Mouse (Mus musculus): ENCODE measurements around the gene Irak4.

Gene Irak4

DNA sequence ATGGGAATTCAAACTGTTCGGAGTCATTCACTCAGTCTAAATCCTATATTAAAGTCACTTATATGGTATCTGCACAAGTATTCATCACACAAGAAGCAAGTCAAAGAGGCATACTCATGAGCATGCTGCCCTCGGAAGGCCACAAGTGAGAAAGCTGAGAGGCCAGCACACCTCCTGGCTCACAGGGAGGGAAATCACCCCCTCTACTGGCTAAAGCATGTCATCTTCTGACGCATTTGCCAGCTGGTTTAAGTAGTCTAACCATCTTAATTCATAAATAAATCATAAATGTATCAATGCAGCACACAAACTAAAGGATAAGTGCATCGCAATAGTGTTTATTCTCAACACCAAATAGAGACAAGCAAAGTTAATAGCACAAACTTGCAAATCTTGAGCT is 41.3 kb downstream of the Irak4 start:
- no peak for TF ChIP-seq GATA4 (IDR thresholded peaks at IDR 0.05; ENCODE audit: insufficient replicate concordance, low read length)

DNA sequence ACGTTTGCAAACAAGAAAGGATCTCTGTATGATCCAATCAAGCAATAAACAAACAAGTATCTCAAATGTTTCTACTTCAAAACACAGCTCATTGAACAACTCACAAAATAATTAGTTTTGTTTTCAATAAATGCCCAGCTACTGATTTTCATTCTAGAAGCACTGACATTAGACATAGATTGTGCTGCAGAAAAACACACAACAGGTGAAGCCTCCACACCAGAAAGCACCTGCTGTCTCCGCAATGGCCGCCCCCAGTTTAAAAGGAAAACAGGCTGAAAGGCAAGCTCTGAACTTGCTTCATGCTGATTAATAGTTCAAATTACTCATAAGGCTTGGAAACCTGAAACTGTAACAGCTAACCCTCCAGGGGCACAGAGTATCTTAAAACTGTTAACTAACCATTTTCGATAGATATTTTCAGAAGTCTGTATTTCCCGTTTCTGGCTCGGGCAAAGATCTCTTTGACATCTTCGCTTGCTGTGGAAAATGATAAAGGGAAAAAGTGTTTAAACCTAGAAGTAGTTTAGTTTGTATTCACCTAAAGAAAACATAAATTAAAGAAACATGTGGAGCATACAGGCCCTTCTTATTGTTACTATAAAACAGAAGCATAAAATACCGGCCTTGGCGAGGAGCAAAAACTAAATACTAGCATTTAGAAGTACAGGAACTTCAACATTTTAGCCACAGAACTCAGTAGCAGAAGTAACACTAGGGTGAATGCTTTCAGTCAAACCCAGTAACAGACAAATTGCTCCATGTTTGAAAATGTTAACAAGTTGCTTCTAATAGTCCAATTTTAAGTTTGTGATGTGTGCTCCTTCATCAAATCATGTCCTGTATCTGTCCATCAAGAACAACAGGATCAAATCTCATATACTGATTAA is 44.6 kb downstream of the Irak4 start:
- no peak for TF ChIP-seq GATA4 (IDR thresholded peaks at IDR 0.05; ENCODE audit: insufficient replicate concordance, low read length)

DNA sequence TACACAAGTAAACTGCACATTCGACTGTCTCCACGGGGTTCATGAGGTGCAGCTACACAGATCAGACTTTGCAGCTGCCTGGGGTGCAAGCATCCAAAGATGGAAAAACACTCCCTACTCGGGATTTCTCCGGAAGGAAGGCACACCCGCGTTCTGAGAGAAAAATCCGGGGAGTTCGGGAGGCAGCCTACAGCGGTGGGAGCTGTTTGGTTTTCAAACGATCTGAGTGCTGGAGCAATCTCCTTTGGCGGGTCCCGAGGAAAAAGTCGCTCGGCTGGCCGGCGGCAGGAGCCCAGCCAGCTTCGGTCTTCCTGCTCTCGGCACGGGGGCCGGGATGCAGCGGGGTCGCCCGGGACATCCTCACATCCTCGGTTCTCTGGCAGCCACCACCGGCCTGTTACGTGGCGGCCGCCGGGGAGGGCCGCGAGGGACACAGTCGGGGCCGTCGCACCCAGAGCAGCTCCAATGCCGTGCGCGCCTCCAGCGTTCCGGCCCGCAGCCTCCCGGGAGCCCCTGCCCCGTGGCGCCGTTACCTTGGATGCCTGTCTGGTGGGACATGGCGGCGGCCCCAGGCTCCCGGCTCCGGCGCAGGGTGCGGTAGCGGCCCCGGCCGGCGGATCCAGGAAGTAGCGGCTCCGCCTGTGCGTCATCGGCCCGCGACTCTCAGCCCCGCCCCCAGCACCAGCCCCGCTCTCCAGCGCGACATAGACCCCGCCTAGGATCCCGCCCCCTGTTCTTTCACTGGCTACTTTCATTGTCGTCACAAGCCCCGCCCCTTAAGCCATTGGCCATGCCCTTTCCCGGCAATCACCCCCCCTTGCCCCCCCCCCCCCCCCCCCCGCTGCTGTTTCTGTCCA is 46.0 kb downstream of the Irak4 start, which contains the start of gene Twf1:
Gene Twf1 (minus strand): TSS at position 671 of the 857 bp plus-strand sequence.
- TF ChIP-seq GATA4 (IDR thresholded peaks at IDR 0.05; ENCODE audit: insufficient replicate concordance, low read length) = no peak; the same call in 1 of the 2 replicates

DNA sequence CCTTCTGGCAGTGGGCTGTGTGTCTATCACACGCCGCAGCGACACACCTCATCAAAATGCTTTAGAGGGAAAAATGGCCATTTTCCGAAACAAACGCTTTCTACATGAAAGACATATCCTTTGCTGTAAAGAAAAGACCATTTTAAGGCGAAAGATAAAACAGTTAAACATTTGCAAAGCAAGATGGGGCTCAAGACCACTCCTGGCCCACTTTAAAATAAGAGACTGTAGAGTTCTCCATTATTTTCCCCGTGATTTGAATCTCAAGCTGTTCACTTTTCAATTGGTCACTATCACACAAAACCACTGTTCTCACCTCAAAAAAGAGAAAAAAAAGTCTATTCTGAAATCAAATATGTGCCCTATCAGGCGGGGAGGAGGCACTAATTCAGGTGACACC is 46.6 kb downstream of the Irak4 start:
- no peak for TF ChIP-seq GATA4 (IDR thresholded peaks at IDR 0.05; ENCODE audit: insufficient replicate concordance, low read length)

DNA sequence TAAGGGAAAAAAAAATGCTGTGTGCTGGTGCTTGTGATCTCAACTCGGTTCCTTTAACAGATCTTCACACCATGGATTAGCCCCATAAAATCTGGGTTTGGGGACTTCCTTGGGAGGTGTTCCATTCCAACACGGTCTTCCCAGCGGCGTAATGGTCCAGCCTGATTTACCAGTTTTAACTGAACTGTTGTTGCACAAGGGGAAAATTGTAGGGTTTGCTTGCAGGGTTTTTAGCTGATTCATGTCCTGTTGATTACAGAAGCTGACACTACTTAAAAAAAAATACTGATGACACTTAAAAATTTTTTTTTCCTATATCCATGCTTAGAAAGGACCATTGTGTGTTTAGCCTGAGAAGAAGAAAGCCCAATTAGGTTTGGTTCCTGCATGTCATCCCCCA is 47.9 kb downstream of the Irak4 start:
- TF ChIP-seq GATA4 (IDR thresholded peaks at IDR 0.05; ENCODE audit: insufficient replicate concordance, low read length) = no peak

DNA sequence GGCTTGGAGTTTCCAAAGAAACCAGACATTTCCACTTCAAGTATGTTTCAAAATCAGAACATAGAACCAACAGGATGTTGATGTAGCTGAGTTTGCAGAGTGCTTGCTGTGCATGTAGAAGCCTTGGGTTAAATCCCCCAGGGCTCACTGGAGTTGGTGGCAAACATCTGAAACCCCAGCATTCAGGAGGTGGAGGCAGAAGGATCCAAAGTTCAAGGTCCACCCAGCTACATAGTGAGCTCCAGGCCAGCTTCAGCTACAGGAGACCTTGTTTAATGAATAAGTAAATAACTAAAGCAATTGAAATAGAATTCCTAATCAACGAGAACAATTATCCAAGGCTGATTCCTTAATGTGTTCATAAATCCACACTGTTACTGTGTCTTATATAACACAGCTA is 50.1 kb downstream of the Irak4 start:
- no peak for TF ChIP-seq GATA4 (IDR thresholded peaks at IDR 0.05; ENCODE audit: insufficient replicate concordance, low read length)

DNA sequence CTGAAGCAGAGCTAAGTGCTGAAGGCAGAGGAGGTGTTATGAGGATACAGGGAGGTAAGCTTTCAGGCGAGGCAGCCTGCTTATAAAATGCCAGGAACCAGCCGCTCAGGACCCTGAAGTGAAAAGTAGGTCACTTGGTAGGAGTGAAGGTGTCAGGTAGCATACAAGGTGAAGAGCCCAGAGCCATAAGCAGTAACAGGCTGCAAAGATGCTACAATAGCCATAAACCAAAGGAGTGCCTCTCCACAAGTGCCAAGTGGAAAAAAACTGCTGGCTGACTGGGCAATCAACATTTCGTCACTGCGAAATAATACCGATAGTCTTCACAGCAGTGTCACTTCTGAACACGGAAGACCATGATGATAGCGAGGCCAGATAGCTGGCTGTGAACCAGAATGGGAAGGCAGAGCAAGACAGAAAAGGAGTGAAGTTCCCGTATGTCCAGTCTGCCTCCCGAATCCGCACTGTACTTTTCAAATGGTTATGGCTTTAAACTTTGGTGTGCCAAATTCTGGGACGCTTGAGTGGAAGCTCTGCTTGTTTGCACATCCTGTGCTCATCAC is 56.8 kb downstream of the Irak4 start:
- TF ChIP-seq GATA4 (IDR thresholded peaks at IDR 0.05; ENCODE audit: insufficient replicate concordance, low read length) = no peak

DNA sequence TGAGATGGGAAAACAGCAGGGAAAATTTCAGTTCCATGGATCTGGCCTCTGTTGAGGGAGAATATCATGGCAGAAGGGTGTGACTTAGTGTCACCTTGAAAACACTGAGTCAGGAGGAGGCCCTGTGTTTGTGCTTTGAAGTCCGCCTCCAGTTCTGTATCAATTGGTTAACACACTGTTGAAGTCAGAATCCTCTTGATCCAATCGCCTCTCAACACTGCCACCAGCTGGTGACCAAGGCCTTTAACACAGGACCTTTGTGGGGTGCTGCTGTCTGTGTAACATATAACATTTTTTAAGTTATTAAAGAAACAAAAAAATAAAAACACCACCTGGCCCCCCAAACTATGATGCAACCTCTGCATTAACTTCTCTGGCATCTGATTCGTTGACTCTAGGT is 57.9 kb downstream of the Irak4 start:
- no peak for TF ChIP-seq GATA4 (IDR thresholded peaks at IDR 0.05; ENCODE audit: insufficient replicate concordance, low read length)

DNA sequence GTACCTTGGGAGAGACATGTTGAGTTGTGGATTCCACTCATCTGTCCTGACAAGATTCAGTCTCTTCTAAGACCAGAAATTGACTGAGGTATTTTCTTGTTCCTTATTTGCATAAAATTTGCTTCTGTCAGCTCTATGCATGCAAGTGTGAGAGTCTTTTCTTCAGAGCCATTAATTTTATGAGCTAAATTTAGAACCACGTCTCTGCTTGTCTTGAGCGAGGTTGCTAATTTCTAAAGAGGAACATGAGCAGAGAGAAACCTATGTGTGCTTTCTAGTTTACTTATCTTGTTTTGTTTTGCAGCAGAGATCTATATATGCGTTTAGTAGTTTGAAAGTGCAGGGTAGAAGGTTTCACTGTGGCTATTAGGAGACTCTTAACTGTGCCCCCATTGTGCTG is 59.0 kb downstream of the Irak4 start:
- TF ChIP-seq GATA4 (IDR thresholded peaks at IDR 0.05; ENCODE audit: insufficient replicate concordance, low read length) = no peak

DNA sequence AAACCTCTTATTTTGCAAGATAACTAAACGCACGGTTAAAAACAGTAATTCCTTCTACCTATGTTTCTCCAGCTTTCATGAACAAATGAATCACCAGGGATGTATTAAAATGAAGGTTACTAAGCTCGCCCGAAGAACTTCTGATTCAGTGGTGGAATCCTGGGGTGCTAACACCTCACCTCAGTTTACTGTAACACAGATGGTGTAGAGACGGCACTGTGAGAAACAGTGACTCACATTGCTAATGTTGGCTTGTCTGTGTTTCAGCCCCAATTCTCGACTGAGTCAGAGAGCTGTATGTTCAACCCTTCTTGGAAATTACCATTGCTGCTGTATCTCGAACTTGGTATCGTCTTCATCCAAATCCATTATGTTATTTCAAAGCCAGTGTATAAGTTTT is 64.3 kb downstream of the Irak4 start:
- TF ChIP-seq GATA4 (IDR thresholded peaks at IDR 0.05; ENCODE audit: insufficient replicate concordance, low read length) = no peak

DNA sequence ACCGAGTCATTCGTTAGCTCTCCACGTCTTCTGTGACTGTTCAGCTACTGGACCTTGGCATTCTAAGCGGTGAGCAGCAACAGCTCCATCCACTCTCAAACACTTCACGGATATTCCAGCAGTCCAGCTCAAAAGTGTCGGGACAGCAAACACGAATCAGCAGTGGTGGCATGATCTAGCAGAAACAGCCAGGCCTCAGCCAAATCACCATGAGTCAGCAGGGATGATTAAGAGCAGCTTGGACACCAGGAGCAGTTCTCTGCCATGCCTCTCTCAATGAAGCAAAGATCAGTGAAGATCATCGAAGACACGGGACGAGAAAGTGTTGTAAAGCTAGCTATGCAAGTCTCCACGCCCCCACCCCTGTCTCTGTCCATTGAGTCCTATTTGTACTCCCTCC is 72.6 kb downstream of the Irak4 start:
- no peak for TF ChIP-seq GATA4 (IDR thresholded peaks at IDR 0.05; ENCODE audit: insufficient replicate concordance, low read length)

DNA sequence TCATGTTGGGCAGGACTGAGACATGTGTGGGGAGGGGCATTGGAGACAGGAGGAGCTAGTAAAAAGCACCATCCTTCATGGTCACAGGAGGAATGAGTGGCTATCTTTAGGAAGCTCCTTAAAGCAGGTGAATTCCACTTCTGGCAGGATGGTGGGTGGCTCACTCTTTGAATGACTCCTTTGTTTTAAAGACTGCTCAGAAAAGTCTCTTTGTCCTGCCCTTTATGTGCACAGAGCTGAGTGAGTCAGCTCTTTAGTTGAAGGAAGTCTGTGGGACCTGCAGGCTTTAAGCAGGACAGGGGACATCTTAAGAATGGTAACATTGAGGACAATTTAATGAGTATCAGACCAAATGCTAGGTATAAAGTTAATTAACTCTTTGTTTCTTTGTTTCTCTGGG is 77.5 kb downstream of the Irak4 start:
- no peak for TF ChIP-seq GATA4 (IDR thresholded peaks at IDR 0.05; ENCODE audit: insufficient replicate concordance, low read length)

DNA sequence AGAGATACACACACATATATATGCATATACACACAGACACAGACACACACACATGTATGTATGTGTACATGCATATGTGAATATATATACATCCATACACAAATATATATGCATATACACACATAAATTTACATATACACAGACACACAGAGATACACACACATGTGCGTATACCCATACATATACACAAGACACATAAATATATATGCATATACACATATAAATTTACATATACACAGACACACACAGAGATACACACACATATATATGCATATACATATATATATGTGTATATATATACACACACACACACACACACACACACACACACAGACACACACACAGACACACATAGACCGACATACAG is 85.0 kb downstream of the Irak4 start:
- no peak for TF ChIP-seq GATA4 (IDR thresholded peaks at IDR 0.05; ENCODE audit: insufficient replicate concordance, low read length)

DNA sequence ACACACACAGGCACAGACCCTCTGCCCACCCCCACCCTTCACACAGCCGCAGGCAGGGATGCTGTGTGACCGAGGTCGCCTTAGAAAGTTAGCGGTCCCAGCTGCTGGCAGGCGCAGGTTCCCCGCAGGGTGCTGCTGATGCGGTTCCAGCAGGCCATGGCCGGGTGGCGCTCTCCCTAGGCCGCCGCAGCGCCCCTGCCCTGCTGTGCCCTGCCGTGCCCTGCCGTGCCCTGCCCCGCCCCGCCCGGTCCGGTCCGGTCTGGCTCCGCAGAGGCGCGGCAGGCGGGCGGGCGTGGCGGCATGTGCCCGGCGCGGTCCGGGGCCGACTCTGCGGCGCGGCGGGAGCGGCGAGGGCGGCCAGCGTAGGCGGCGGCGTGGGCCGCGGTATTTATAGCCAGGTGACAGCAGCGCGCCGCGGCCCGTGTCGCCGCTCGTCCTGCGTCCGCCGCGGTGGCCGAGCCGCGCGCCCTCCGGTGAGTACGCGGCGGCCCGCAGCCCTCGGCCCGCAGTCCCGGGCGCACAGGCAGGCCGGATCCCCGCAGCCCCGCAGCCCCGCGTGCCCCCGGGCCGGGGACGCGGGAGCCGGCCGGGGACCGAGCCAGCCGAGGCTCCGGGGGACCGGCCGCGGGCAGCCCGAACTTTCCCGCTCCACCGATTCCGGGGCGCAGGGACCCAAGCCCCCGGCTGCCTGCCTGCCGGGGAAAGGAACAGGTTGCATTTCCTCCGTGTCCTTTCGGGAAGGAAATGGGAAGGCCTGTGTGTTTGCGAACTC is 85.6 kb downstream of the Irak4 start, which contains the start of gene Tmem117:
Gene Tmem117 (plus strand): TSS at position 403 of the 772 bp plus-strand sequence.
- TF ChIP-seq GATA4 (IDR thresholded peaks at IDR 0.05; ENCODE audit: insufficient replicate concordance, low read length) = no peak

DNA sequence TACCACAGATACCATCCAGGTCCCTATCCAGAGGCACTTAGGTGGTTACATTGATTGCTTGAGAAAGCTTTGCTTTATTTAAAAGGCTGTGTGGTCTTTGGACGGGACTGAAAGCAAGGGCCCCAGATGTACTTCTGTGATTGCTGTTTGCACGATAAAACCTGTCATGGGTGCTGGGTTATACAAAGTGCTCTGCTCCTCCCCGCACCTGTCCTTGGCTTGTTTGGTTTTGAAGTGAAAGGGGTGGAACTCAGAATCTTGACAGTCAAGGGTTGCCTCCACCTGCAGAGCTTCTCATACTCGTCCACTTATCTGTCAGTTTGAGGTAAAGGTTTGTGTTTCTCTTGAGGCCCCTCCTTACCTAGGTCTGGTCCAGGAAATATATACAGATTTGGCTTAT is 87.1 kb downstream of the Irak4 start:
- TF ChIP-seq GATA4 (IDR thresholded peaks at IDR 0.05; ENCODE audit: insufficient replicate concordance, low read length) = no peak
